Mouse (Mus musculus): ENCODE data around the gene Gm49405. TPM values are rescaled to one million over a fixed set of nuclear protein-coding genes. Genes with fewer than 3 reads are reported as not detected.

Gm49405 gene
- polyA plus RNA-seq, 1 experiment from 2014 or later = 2.4 TPM

GRCm38 (mm10) chr19:4000949-4001525, 611 bp downstream of the Gm49405 start:
- H3K9ac ChIP-seq (ENCODE audit: low read length) = peak overlapping the region; percentile 64
- peaks cover 9% of the 10 kb centered on the region for H3K36me3 ChIP-seq (ENCODE audit: control insufficient read depth, insufficient read depth, low read length)
- ATAC-seq (replicated peaks; ENCODE audit: low FRiP score, low TSS enrichment, low read depth) (0 out of 2 replicates have a peak, but pooled peaks have one; percentile 5), DNase-seq (ENCODE audit: low spot score) (no peak)
- peaks cover 16% of the 10 kb centered on the region for H3K4me1 ChIP-seq (replicated peaks; ENCODE audit: control insufficient read depth, insufficient read depth, low read length)
- H3K4me3 ChIP-seq (ENCODE audit: low read depth, low read length) = peak overlapping the region; percentile 59
- no peaks in the 10 kb centered on the region for H3K9me3 ChIP-seq (ENCODE audit: control insufficient read depth, low read length)
- peak overlapping the region; percentile 87 for H3K4me2 ChIP-seq (ENCODE audit: low read length)
- H3K27me3 ChIP-seq (replicated peaks; ENCODE audit: control insufficient read depth, insufficient read depth, low read length) = no peaks in the 10 kb centered on the region
- 15% methylated on average over 17 of the region's 17 CpGs for WGBS
- H3K27ac ChIP-seq (ENCODE audit: low read depth) = peak overlapping the region; percentile 97

- Histone ChIP-seq H3K4me3 (ENCODE audit: low read depth, low read length) (no peak overlapping the region), H3K9ac (ENCODE audit: low read length) (no peak overlapping the region)
- 80% methylated on average over 5 of the region's 5 CpGs for WGBS
Measured at GRCm38 (mm10) chr19:4001752-4002151, 1.3 kb downstream of the Gm49405 start.

GRCm38 (mm10) chr19:4003112-4003511, 2.7 kb downstream of the Gm49405 start, which contains the start of gene Doc2g:
Gene Doc2g (plus strand): TSS chr19:4003313.
- ATAC-seq (replicated peaks; ENCODE audit: low FRiP score, low TSS enrichment, low read depth) = no peak

More at GRCm38 (mm10) chr19:4001752-4002151, 1.3 kb downstream of the Gm49405 start:
- Histone ChIP-seq H3K27me3 (replicated peaks; ENCODE audit: control insufficient read depth, insufficient read depth, low read length) (no peaks in the 10 kb centered on the region), H3K9me3 (ENCODE audit: control insufficient read depth, low read length) (no peaks in the 10 kb centered on the region), H3K36me3 (ENCODE audit: control insufficient read depth, insufficient read depth, low read length) (peaks cover 16% of the 10 kb centered on the region), H3K27ac (ENCODE audit: low read depth) (no peak overlapping the region), H3K4me1 (replicated peaks; ENCODE audit: control insufficient read depth, insufficient read depth, low read length) (peaks cover 16% of the 10 kb centered on the region), H3K4me2 (ENCODE audit: low read length) (peak overlapping the region; percentile 87; the same call in 1 of the 2 replicates)
- ATAC-seq (replicated peaks; ENCODE audit: low FRiP score, low TSS enrichment, low read depth) = no peak
- DNase-seq (ENCODE audit: low spot score) = no peak

GRCm38 (mm10) chr19:4003641-4004040, 3.2 kb downstream of the Gm49405 start:
- Histone ChIP-seq H3K36me3 (ENCODE audit: control insufficient read depth, insufficient read depth, low read length) (peaks cover 35% of the 10 kb centered on the region), H3K27ac (ENCODE audit: low read depth) (no peak overlapping the region), H3K9ac (ENCODE audit: low read length) (no peak overlapping the region), H3K4me3 (ENCODE audit: low read depth, low read length) (no peak overlapping the region), H3K27me3 (replicated peaks; ENCODE audit: control insufficient read depth, insufficient read depth, low read length) (no peaks in the 10 kb centered on the region), H3K4me2 (ENCODE audit: low read length) (no peak overlapping the region), H3K9me3 (ENCODE audit: control insufficient read depth, low read length) (no peaks in the 10 kb centered on the region), H3K4me1 (replicated peaks; ENCODE audit: control insufficient read depth, insufficient read depth, low read length) (peaks cover 16% of the 10 kb centered on the region)
- 69% methylated on average over 12 of the region's 12 CpGs for WGBS
- ATAC-seq (replicated peaks; ENCODE audit: low FRiP score, low TSS enrichment, low read depth) = no peak
- no peak for DNase-seq (ENCODE audit: low spot score)

More at GRCm38 (mm10) chr19:4003112-4003511, 2.7 kb downstream of the Gm49405 start, which contains the start of gene Doc2g:
- no peak within 1 kb of the TSS for H3K4me2 ChIP-seq (ENCODE audit: low read length)
- no peaks in the 10 kb centered on the region for H3K9me3 ChIP-seq (ENCODE audit: control insufficient read depth, low read length)
- no peak within 1 kb of the TSS for H3K9ac ChIP-seq (ENCODE audit: low read length)
- DNase-seq (ENCODE audit: low spot score) = no peak
- WGBS = 71% methylated on average over 1 of the region's 1 CpGs
- no peak within 1 kb of the TSS for H3K27ac ChIP-seq (ENCODE audit: low read depth)
- H3K27me3 ChIP-seq (replicated peaks; ENCODE audit: control insufficient read depth, insufficient read depth, low read length) = no peaks in the 10 kb centered on the region
- peaks cover 16% of the 10 kb centered on the region for H3K4me1 ChIP-seq (replicated peaks; ENCODE audit: control insufficient read depth, insufficient read depth, low read length)
- peaks cover 30% of the 10 kb centered on the region for H3K36me3 ChIP-seq (ENCODE audit: control insufficient read depth, insufficient read depth, low read length)
- H3K4me3 ChIP-seq (ENCODE audit: low read depth, low read length) = no peak within 1 kb of the TSS

GRCm38 (mm10) chr19:4004331-4004730, 3.9 kb downstream of the Gm49405 start:
- Histone ChIP-seq H3K36me3 (ENCODE audit: control insufficient read depth, insufficient read depth, low read length) (peaks cover 41% of the 10 kb centered on the region), H3K4me1 (replicated peaks; ENCODE audit: control insufficient read depth, insufficient read depth, low read length) (peaks cover 16% of the 10 kb centered on the region), H3K9ac (ENCODE audit: low read length) (no peak overlapping the region), H3K27ac (ENCODE audit: low read depth) (no peak overlapping the region), H3K9me3 (ENCODE audit: control insufficient read depth, low read length) (no peaks in the 10 kb centered on the region), H3K27me3 (replicated peaks; ENCODE audit: control insufficient read depth, insufficient read depth, low read length) (no peaks in the 10 kb centered on the region), H3K4me3 (ENCODE audit: low read depth, low read length) (no peak overlapping the region), H3K4me2 (ENCODE audit: low read length) (no peak overlapping the region)
- 86% methylated on average over 15 of the region's 15 CpGs for WGBS
- DNase-seq (ENCODE audit: low spot score) (no peak), ATAC-seq (replicated peaks; ENCODE audit: low FRiP score, low TSS enrichment, low read depth) (no peak)

GRCm38 (mm10) chr19:4005091-4005490, 4.7 kb downstream of the Gm49405 start:
- Histone ChIP-seq H3K9ac (ENCODE audit: low read length) (no peak overlapping the region), H3K4me2 (ENCODE audit: low read length) (no peak overlapping the region), H3K4me3 (ENCODE audit: low read depth, low read length) (no peak overlapping the region), H3K4me1 (replicated peaks; ENCODE audit: control insufficient read depth, insufficient read depth, low read length) (peaks cover 10% of the 10 kb centered on the region), H3K27ac (ENCODE audit: low read depth) (no peak overlapping the region), H3K36me3 (ENCODE audit: control insufficient read depth, insufficient read depth, low read length) (peaks cover 49% of the 10 kb centered on the region), H3K27me3 (replicated peaks; ENCODE audit: control insufficient read depth, insufficient read depth, low read length) (no peaks in the 10 kb centered on the region), H3K9me3 (ENCODE audit: control insufficient read depth, low read length) (no peaks in the 10 kb centered on the region)
- DNase-seq (ENCODE audit: low spot score) (no peak), ATAC-seq (replicated peaks; ENCODE audit: low FRiP score, low TSS enrichment, low read depth) (no peak)
- 88% methylated on average over 9 of the region's 9 CpGs for WGBS

- no peak for DNase-seq (ENCODE audit: low spot score)
- Histone ChIP-seq H3K9me3 (ENCODE audit: control insufficient read depth, low read length) (no peaks in the 10 kb centered on the region), H3K4me1 (replicated peaks; ENCODE audit: control insufficient read depth, insufficient read depth, low read length) (peaks cover 8% of the 10 kb centered on the region), H3K4me3 (ENCODE audit: low read depth, low read length) (no peak overlapping the region), H3K27ac (ENCODE audit: low read depth) (no peak overlapping the region), H3K27me3 (replicated peaks; ENCODE audit: control insufficient read depth, insufficient read depth, low read length) (no peaks in the 10 kb centered on the region), H3K9ac (ENCODE audit: low read length) (no peak overlapping the region), H3K36me3 (ENCODE audit: control insufficient read depth, insufficient read depth, low read length) (peaks cover 53% of the 10 kb centered on the region), H3K4me2 (ENCODE audit: low read length) (no peak overlapping the region)
- ATAC-seq (replicated peaks; ENCODE audit: low FRiP score, low TSS enrichment, low read depth) = no peak
- WGBS = 93% methylated on average over 8 of the region's 8 CpGs
Measured at GRCm38 (mm10) chr19:4005971-4006370, 5.5 kb downstream of the Gm49405 start.

- Histone ChIP-seq H3K27me3 (replicated peaks; ENCODE audit: control insufficient read depth, insufficient read depth, low read length) (no peaks in the 10 kb centered on the region), H3K4me1 (replicated peaks; ENCODE audit: control insufficient read depth, insufficient read depth, low read length) (peaks cover 9% of the 10 kb centered on the region; the same call in 1 of the 2 replicates), H3K9ac (ENCODE audit: low read length) (no peak overlapping the region), H3K4me3 (ENCODE audit: low read depth, low read length) (no peak overlapping the region), H3K36me3 (ENCODE audit: control insufficient read depth, insufficient read depth, low read length) (peaks cover 44% of the 10 kb centered on the region), H3K27ac (ENCODE audit: low read depth) (no peak overlapping the region), H3K9me3 (ENCODE audit: control insufficient read depth, low read length) (no peaks in the 10 kb centered on the region), H3K4me2 (ENCODE audit: low read length) (no peak overlapping the region)
- no peak for ATAC-seq (replicated peaks; ENCODE audit: low FRiP score, low TSS enrichment, low read depth)
- no peak for DNase-seq (ENCODE audit: low spot score)
- WGBS = 90% methylated on average over 5 of the region's 5 CpGs
Measured at GRCm38 (mm10) chr19:4011086-4011485, 10.7 kb downstream of the Gm49405 start.
